In genomic region chr17:35879245-35880057, GRCm38 (mm10) we compare ENCODE assay signal across 8 mouse cellular contexts. TPM values are rescaled to one million over a fixed set of nuclear protein-coding genes. Genes with fewer than 3 reads are reported as not detected.
A peak's percentile ranks its signal among the peaks of the same experiment; 100 is the strongest.
DNase-seq lines count a peak whose midpoint lies in the region; ATAC-seq lines count a peak whose summit lies in the region.

Gene Dhx16 (plus strand): TSS chr17:35879819.

- peaks cover 47% of the 10 kb centered on the region for H3K36me3 ChIP-seq in hindbrain, embryonic 15.5 days
- H3K36me3 ChIP-seq in macrophage (ENCODE audit: inconsistent target): peaks cover 41% of the 10 kb centered on the region

- peaks cover 11% of the 10 kb centered on the region for H3K4me1 ChIP-seq in hindbrain, embryonic 15.5 days (replicated peaks)

- H3K79me2 ChIP-seq in macrophage (ENCODE audit: inconsistent target): peaks cover 35% of the 10 kb centered on the region

- peak within 1 kb of the TSS; percentile 71 for H3K27ac ChIP-seq in hindbrain, embryonic 15.5 days (replicated peaks)
- no peak within 1 kb of the TSS for H3K27ac ChIP-seq in macrophage

- no peaks in the 10 kb centered on the region for H3K27me3 ChIP-seq in hindbrain, embryonic 15.5 days

- H3K9me3 ChIP-seq in hindbrain, embryonic 15.5 days: no peaks in the 10 kb centered on the region

- peak; percentile 93 for DNase-seq in T-cell, adult 2 months (ENCODE audit: low spot score)
- DNase-seq in cerebellum, postnatal 36 days: peak; percentile 97 to 98
- peak; percentile 93 to 97 for DNase-seq in frontal cortex, postnatal 36 days (ENCODE audit: low spot score in 2 of 2)
- DNase-seq in left cerebral cortex, adult 18-20 months (ENCODE audit: low spot score in 2 of 2): peak; percentile 97 to 98
- DNase-seq in right cerebral cortex, adult 18-20 months: peak; percentile 97
- DNase-seq in urinary bladder, postnatal 10 days (ENCODE audit: low spot score): peak; percentile 83

- H3K9ac ChIP-seq in hindbrain, embryonic 15.5 days: peak within 1 kb of the TSS; percentile 70

- peak within 1 kb of the TSS; percentile 72 for H3K4me2 ChIP-seq in hindbrain, embryonic 15.5 days

- 5% methylated on average over 66 of the region's 66 CpGs for WGBS in hindbrain, embryonic 15.5 days
- WGBS in macrophage (ENCODE audit: missing documents): 7% methylated on average over 66 of the region's 66 CpGs

- peak; percentile 92 for ATAC-seq in hindbrain, embryonic 15.5 days (ENCODE audit: low FRiP score, low read depth)

- peak within 1 kb of the TSS; percentile 77 for H3K4me3 ChIP-seq in hindbrain, embryonic 15.5 days
- H3K4me3 ChIP-seq in macrophage (ENCODE audit: inconsistent target): peak within 1 kb of the TSS; percentile 59

RNA-seq across cellular contexts. Expression of gene Dhx16, which starts in this region (rescaled TPM):
- 30.8 and 32.4 TPM in 2 replicates for polyA plus RNA-seq in hindbrain, embryonic 15.5 days (2015; fragmentation: Nextera tagmentation; extraction: Ambion mirVana)
- total RNA-seq in left cerebral cortex, adult 18-20 months (2021): 10 to 100 TPM; 30.6 to 32.3 TPM
- total RNA-seq in macrophage (2018; cell fraction: chromatin; rRNA removed): 100 to 1,000 TPM in 2 of 26 experiments, 10 to 100 TPM in 24; 31.7 to 110 (median 62.7) TPM
- total RNA-seq in macrophage (2018; cell fraction: cytosol; rRNA removed): 10 to 100 TPM; 17.1 to 28.5 (median 23.8) TPM
- 10 to 100 TPM; 29.0 to 70.8 (median 43.2) TPM for total RNA-seq in macrophage (2018; cell fraction: nucleus; rRNA removed)
- polyA plus RNA-seq in macrophage (2018): 19.3 to 24.2 TPM (median 19.8 TPM) in 3 replicates
